8 mouse cellular contexts compared by ENCODE assay signal in genomic region chr1:98002561-98003425, GRCm38 (mm10).
A peak's percentile ranks its signal among the peaks of the same experiment; 100 is the strongest.
DNase-seq lines count a peak whose midpoint lies in the region; ATAC-seq lines count a peak whose summit lies in the region.

No protein-coding gene starts in this region.

- H3K9me3 ChIP-seq in forebrain, embryonic 13.5 days (replicated peaks): no peaks in the 10 kb centered on the region
- H3K9me3 ChIP-seq in forebrain, embryonic 12.5 days: no peaks in the 10 kb centered on the region
- H3K9me3 ChIP-seq in lung, embryonic 15.5 days: no peaks in the 10 kb centered on the region
- H3K9me3 ChIP-seq in stomach, embryonic 16.5 days (replicated peaks; ENCODE audit: control insufficient read depth, low read length): no peaks in the 10 kb centered on the region

- H3K27me3 ChIP-seq in forebrain, embryonic 13.5 days: no peaks in the 10 kb centered on the region
- H3K27me3 ChIP-seq in forebrain, embryonic 12.5 days: no peaks in the 10 kb centered on the region
- no peaks in the 10 kb centered on the region for H3K27me3 ChIP-seq in lung, embryonic 15.5 days
- no peaks in the 10 kb centered on the region for H3K27me3 ChIP-seq in stomach, embryonic 16.5 days (ENCODE audit: control insufficient read depth, insufficient read depth, low read length)

- H3K9ac ChIP-seq in forebrain, embryonic 13.5 days: no peak overlapping the region
- no peak overlapping the region for H3K9ac ChIP-seq in forebrain, embryonic 12.5 days
- H3K9ac ChIP-seq in lung, embryonic 15.5 days: no peak overlapping the region
- H3K9ac ChIP-seq in stomach, embryonic 16.5 days (ENCODE audit: low read length): no peak overlapping the region

- peak overlapping the region; percentile 70 for H3K27ac ChIP-seq in forebrain, embryonic 13.5 days
- H3K27ac ChIP-seq in forebrain, embryonic 12.5 days: no peak overlapping the region
- H3K27ac ChIP-seq in lung, embryonic 15.5 days: peak overlapping the region; percentile 64
- H3K27ac ChIP-seq in stomach, embryonic 16.5 days (ENCODE audit: low read length): peak overlapping the region; percentile 3; the same call in 1 of the 2 replicates

- peak; percentile 88 for ATAC-seq in forebrain, embryonic 13.5 days
- no peak for ATAC-seq in forebrain, embryonic 12.5 days (ENCODE audit: low FRiP score)
- peak; percentile 90; the same call in 1 of the 2 replicates for ATAC-seq in lung, embryonic 15.5 days (ENCODE audit: borderline replicate concordance, extremely low read depth, low FRiP score, low TSS enrichment)
- ATAC-seq in stomach, embryonic 16.5 days (ENCODE audit: insufficient read depth, low FRiP score): peak; percentile 71

- H3K4me3 ChIP-seq in forebrain, embryonic 13.5 days: no peak overlapping the region
- no peak overlapping the region for H3K4me3 ChIP-seq in forebrain, embryonic 12.5 days (replicated peaks)
- no peak overlapping the region for H3K4me3 ChIP-seq in lung, embryonic 15.5 days
- H3K4me3 ChIP-seq in stomach, embryonic 16.5 days (replicated peaks; ENCODE audit: low read length): no peak overlapping the region

- H3K4me2 ChIP-seq in forebrain, embryonic 13.5 days: no peak overlapping the region
- no peak overlapping the region for H3K4me2 ChIP-seq in forebrain, embryonic 12.5 days
- H3K4me2 ChIP-seq in lung, embryonic 15.5 days: 0 out of 2 replicates have a peak overlapping the region, but pooled peaks have one; percentile 4
- no peak overlapping the region for H3K4me2 ChIP-seq in stomach, embryonic 16.5 days (ENCODE audit: low read depth, low read length)

- peaks cover 28% of the 10 kb centered on the region for H3K4me1 ChIP-seq in forebrain, embryonic 13.5 days
- no peaks in the 10 kb centered on the region for H3K4me1 ChIP-seq in forebrain, embryonic 12.5 days
- H3K4me1 ChIP-seq in lung, embryonic 15.5 days: peaks cover 25% of the 10 kb centered on the region; the same call in 1 of the 2 replicates
- peaks cover 8% of the 10 kb centered on the region for H3K4me1 ChIP-seq in stomach, embryonic 16.5 days (ENCODE audit: control insufficient read depth, insufficient read depth, low read length)

- WGBS in forebrain, embryonic 13.5 days: 65% methylated on average over 7 of the region's 7 CpGs
- WGBS in forebrain, embryonic 12.5 days: 79% methylated on average over 7 of the region's 7 CpGs
- WGBS in lung, embryonic 15.5 days: 48% methylated on average over 7 of the region's 7 CpGs
- 45% methylated on average over 7 of the region's 7 CpGs for WGBS in stomach, embryonic 16.5 days

- no peaks in the 10 kb centered on the region for H3K36me3 ChIP-seq in forebrain, embryonic 13.5 days (ENCODE audit: poor library complexity, severe bottlenecking)
- H3K36me3 ChIP-seq in forebrain, embryonic 12.5 days (replicated peaks): no peaks in the 10 kb centered on the region
- H3K36me3 ChIP-seq in lung, embryonic 15.5 days: no peaks in the 10 kb centered on the region
- no peaks in the 10 kb centered on the region for H3K36me3 ChIP-seq in stomach, embryonic 16.5 days (ENCODE audit: control insufficient read depth, insufficient read depth, low read length)

- peak; percentile 74 for DNase-seq in Muller cell, postnatal 12 days (ENCODE audit: inconsistent ontology term)
- peak; percentile 67 to 89 for DNase-seq in frontal cortex, adult 2 months (ENCODE audit: extremely low spot score in 1 of 2, low spot score in 1 of 2)
- peak; percentile 74 for DNase-seq in kidney, postnatal 10 days
- DNase-seq in embryo, embryonic 11 days: no peak
